Mouse (Mus musculus): ENCODE measurements around the gene Gria2.

Gene Gria2

GRCm38 (mm10) chr3:80775971-80776370, 26.7 kb downstream of the Gria2 start:
- DNase-seq (ENCODE audit: low spot score in 2 of 2): no peak

- DNase-seq (ENCODE audit: low spot score in 2 of 2): no peak
These were observed 28.4 kb downstream of the Gria2 start for GRCm38 (mm10) chr3:80774005-80774764.

DNA sequence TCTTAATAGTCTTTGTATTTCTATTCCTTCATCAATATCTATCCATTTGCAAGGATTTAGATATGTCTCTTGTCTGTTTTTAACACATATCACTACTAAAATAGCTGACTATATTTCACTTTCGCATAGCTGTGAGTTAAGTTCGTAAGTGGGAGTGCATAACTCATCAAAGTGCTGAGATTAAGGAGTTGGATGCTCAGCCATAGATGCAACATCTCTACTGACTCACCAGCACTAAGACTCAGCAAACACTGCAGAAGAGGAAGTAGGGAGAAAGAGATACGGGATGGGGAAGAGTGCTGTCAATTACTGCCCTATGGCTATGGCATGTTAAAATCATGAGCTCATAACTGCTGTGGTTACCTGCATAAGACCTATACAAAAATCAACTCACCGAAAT, 29.4 kb downstream of the Gria2 start:
- DNase-seq (ENCODE audit: low spot score in 2 of 2): no peak

DNA sequence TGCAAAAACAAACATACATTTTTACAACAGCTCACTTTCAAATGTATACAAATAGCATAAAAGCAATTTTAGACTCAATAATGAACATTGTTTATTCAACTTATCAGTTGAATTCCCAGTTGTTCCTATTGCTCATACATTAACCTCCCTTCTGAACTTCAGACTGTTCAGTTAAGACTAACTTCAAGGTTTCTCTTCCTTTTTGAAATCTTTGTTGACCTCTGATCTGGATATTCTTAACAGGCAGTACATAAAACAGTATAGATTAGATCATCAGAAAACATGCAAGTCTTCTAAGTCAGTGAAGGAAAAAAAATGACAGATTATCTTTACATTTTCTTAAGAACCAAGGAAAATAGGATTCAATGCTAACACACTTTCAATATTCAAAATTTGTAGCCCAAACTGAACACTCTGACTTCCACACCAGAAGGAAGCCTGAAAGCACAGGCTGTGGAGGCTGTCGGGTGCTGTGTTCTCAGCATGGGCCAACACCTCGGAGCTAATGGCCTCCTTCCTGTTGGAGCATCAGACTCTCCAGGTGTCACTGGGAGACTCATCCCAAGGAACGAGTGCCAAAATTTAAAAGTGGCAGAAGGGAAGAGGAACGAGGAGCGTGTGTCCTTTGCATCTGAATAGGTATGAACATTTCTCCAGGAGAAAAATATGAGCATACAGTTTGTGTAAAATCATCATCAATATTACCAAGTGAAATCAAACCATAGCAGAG, 33.0 kb downstream of the Gria2 start:
- DNase-seq (ENCODE audit: low spot score in 2 of 2): no peak

DNA sequence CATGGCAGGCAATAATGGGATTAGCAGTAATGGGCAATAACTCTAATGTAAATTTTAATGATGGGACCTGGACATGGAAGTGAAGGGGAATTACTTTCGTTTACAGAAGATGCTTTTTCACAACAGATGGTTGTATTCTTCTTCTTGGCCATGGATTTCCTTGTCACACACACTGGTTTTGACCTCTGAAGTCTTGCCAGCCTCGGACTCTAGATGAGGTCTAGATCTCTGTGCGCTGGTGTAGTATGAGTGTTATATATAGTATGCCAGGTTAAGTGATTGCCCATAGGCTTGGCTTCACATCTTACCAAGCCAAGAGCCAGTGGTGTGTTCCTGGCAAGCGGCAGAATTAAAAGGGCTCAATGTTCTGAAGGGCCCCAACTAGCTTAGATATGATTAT, 43.7 kb downstream of the Gria2 start:
- DNase-seq (ENCODE audit: low spot score in 2 of 2): no peak

- DNase-seq (ENCODE audit: low spot score in 2 of 2): no peak
These were observed 44.3 kb downstream of the Gria2 start for GRCm38 (mm10) chr3:80758363-80758762.

DNA sequence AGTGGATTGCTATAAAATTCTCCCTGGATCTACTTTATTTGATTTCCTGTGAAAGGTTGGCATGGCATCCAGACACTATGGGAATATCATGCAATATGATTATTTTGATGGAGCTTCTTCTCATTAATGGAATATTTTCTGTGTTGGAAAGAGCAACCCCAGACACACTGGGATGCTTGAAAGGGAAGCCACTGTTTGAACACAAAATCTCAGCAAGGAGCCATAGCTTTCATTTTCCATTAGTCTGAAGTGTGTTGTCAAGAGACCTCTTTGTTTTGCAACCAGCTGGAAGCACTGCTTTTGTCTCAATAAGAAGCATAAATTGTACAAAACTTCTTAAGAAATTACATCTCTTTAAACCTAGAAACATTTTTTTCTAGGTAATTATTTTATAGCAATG, 51.8 kb downstream of the Gria2 start:
- DNase-seq (ENCODE audit: low spot score in 2 of 2): no peak

GRCm38 (mm10) chr3:80725205-80725604, 77.4 kb downstream of the Gria2 start:
- no peak for DNase-seq (ENCODE audit: low spot score in 2 of 2)

- DNase-seq (ENCODE audit: low spot score in 2 of 2): no peak
These were observed 89.5 kb downstream of the Gria2 start for GRCm38 (mm10) chr3:80713123-80713522.

GRCm38 (mm10) chr3:80708992-80709391, 93.6 kb downstream of the Gria2 start:
- no peak for DNase-seq (ENCODE audit: low spot score in 2 of 2)

GRCm38 (mm10) chr3:80702173-80702572, 100.5 kb downstream of the Gria2 start:
- no peak for DNase-seq (ENCODE audit: low spot score in 2 of 2)

GRCm38 (mm10) chr3:80697523-80697922, 105.1 kb downstream of the Gria2 start:
- no peak for DNase-seq (ENCODE audit: low spot score in 2 of 2)

- DNase-seq (ENCODE audit: low spot score in 2 of 2): no peak
These were observed 107.7 kb downstream of the Gria2 start for GRCm38 (mm10) chr3:80694965-80695364.

GRCm38 (mm10) chr3:80665105-80665504, 137.5 kb downstream of the Gria2 start:
- no peak for DNase-seq (ENCODE audit: low spot score in 2 of 2)

DNA sequence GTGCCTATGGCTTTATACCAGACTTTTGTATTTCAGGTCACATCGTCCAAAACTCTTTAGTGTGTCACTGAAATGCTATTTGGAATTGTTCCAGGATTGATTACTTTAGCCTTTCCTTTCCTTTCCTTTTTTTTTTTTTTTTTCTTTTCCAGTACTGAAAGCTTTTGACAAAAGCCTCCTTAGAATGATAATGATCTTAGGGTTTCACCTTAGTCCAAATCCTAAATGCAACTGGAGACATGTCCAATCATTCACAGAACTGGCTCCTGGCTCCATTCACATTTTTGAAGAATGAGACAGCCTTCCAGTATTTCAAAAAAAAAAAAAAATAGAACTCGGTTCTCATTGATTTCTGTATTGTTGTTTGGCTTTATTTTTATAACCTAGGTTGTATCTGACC, 139.3 kb downstream of the Gria2 start:
- no peak for DNase-seq (ENCODE audit: low spot score in 2 of 2)

DNA sequence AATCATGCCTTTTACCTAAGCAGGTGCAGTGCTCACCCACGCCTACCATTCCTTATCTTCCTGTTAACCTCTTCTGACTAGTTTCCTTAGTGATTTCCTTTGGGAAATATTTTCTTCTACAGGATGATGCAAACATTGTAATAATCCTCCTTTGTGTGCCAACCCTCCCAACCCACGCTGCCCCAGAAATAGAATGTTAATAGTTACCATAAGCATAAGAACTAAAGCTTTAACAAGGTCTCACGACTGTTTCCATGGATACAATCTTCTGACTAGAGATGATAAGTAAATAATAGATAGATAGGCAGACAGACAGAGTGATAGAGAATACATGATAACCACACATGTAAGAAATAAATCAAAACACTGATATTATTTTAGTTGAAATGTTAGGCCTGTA, 140.8 kb downstream of the Gria2 start:
- DNase-seq (ENCODE audit: low spot score in 2 of 2): no peak

DNA sequence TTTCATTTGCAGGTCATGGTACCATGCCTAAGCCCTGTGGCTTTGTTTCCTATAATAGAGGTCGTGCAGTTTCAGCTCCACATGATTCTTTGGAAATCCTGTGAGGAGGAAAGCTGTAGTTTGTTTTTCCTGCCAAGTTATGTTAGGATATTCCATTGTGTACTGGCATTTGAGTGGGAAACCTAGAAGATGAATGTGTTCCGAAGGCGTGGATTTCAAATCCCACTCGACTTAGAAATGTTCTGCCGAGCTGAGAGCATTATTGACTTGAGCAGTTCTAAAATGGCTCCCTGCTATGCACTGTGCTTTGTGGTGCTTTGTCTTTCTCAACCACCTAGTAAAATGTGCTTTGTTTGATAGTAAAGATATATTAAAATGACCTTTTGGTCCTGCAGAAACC, 150.4 kb downstream of the Gria2 start:
- no peak for DNase-seq (ENCODE audit: low spot score in 2 of 2)
